Mouse (Mus musculus): ENCODE data around the gene Ntrk1. TPM values are rescaled to one million over a fixed set of nuclear protein-coding genes. Genes with fewer than 3 reads are reported as not detected.
A peak's percentile ranks its signal among the peaks of the same experiment; 100 is the strongest.

The Ntrk1 gene
- total and polyA plus RNA-seq, 2 experiments = 0.12 TPM; not detected in 1

DNA sequence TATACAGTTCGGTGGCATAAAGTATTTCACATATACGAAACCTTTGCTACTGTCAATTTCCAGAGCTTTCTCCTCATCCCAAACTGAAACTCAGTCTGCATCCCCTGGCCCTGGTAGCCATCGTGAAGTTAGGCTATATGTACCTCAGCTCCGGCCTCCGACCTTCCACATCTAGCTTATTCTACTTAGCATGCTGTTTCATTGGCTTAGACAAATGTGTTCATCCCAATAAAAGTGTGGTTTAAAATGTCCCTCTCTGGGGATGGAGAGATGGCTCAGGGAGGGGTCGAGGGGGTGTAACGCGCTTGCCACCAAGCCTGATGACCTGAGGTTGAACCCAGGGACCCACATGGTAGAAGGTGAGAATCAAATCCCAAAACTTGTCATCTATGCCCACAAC, 25.5 kb downstream of the Ntrk1 start:
- WGBS = 75% methylated on average over 8 of the region's 8 CpGs

DNA sequence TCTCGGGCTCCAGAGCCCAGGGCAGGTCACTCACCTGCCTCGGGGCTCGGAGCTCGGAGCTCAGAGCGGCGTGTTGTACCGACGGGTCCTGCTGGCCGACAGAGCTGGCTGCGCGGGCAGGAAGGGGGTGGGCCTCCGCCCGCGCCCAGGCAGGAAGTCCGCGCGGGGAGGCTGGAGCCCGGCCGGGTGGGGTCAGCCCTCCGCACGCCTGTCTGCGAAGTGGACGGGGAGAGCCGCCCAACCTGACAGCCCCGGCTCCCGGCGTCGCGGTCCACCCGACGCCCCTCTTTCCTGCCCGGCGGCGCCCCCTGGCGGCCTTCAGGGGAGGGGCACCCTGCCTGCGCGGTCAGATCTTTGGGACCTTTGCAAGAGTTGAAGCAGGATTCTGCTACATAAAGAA, 26.1 kb downstream of the Ntrk1 start:
- WGBS = 2% methylated on average over 37 of the region's 37 CpGs
- no peaks in the 10 kb centered on the region for H3K36me3 ChIP-seq (ENCODE audit: control insufficient read depth, insufficient read depth, low read length)
- no peaks in the 10 kb centered on the region for H3K27me3 ChIP-seq (ENCODE audit: control insufficient read depth, insufficient read depth, low read length)
- TF ChIP-seq POLR2A (IDR thresholded peaks at IDR 0.05; ENCODE audit: extremely low read depth, insufficient read depth, low read length) (peak; percentile 55), CTCF (IDR thresholded peaks at IDR 0.05; ENCODE audit: low read depth, low read length) (peak; percentile 82)
- peak overlapping the region; percentile 64 for H3K4me3 ChIP-seq (ENCODE audit: insufficient read depth, low read depth, low read length)
- H3K79me2 ChIP-seq (ENCODE audit: control insufficient read depth, insufficient read depth, low read length) = 0 out of 2 replicates have a peak, but pooled peaks cover 4% of the 10 kb centered on the region
- H3K4me1 ChIP-seq (ENCODE audit: control insufficient read depth, insufficient read depth, low read length) = peaks cover 4% of the 10 kb centered on the region
- no peak for DNase-seq (ENCODE audit: extremely low read depth, low read depth, low spot score)
- H3K27ac ChIP-seq (replicated peaks; ENCODE audit: insufficient read depth, low read depth, low read length) = peak overlapping the region; percentile 81
- peak overlapping the region; percentile 67 for H3K9ac ChIP-seq (ENCODE audit: low read depth, low read length)

More for the DNA sequence above, 25.5 kb downstream of the Ntrk1 start:
- Histone ChIP-seq H3K36me3 (ENCODE audit: control insufficient read depth, insufficient read depth, low read length) (no peaks in the 10 kb centered on the region), H3K4me3 (ENCODE audit: insufficient read depth, low read depth, low read length) (no peak overlapping the region), H3K79me2 (ENCODE audit: control insufficient read depth, insufficient read depth, low read length) (0 out of 2 replicates have a peak, but pooled peaks cover 4% of the 10 kb centered on the region), H3K4me1 (ENCODE audit: control insufficient read depth, insufficient read depth, low read length) (peaks cover 4% of the 10 kb centered on the region), H3K27me3 (ENCODE audit: control insufficient read depth, insufficient read depth, low read length) (no peaks in the 10 kb centered on the region), H3K9ac (ENCODE audit: low read depth, low read length) (no peak overlapping the region), H3K27ac (replicated peaks; ENCODE audit: insufficient read depth, low read depth, low read length) (no peak overlapping the region)
- TF ChIP-seq POLR2A (IDR thresholded peaks at IDR 0.05; ENCODE audit: extremely low read depth, insufficient read depth, low read length) = no peak
- TF ChIP-seq CTCF (IDR thresholded peaks at IDR 0.05; ENCODE audit: low read depth, low read length) = no peak
- DNase-seq (ENCODE audit: extremely low read depth, low read depth, low spot score) = no peak

DNA sequence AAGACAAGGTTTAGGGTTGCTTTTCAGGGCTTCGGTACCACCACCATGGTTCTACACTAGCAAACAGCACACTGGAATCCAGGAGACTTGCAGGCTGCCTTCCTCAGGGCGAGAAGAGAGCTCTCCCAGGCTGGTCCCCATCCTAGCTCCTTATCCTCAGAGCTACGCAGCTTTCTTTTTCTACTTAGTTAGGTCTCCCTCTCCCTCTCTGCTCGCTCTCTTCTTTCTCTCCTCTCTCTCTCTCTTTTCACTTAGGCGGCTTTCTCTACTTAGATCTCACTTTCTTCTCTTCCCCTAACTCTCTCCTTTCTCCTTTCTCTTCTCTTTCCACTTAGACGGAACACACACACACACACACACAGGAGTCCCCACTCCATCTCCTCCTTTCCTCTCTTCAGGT, 26.5 kb downstream of the Ntrk1 start:
- 70% methylated on average over 6 of the region's 6 CpGs for WGBS
- TF ChIP-seq CTCF (IDR thresholded peaks at IDR 0.05; ENCODE audit: low read depth, low read length) (no peak), POLR2A (IDR thresholded peaks at IDR 0.05; ENCODE audit: extremely low read depth, insufficient read depth, low read length) (no peak)
- Histone ChIP-seq H3K9ac (ENCODE audit: low read depth, low read length) (peak overlapping the region; percentile 67), H3K4me3 (ENCODE audit: insufficient read depth, low read depth, low read length) (peak overlapping the region; percentile 64), H3K4me1 (ENCODE audit: control insufficient read depth, insufficient read depth, low read length) (peaks cover 4% of the 10 kb centered on the region), H3K27me3 (ENCODE audit: control insufficient read depth, insufficient read depth, low read length) (no peaks in the 10 kb centered on the region), H3K79me2 (ENCODE audit: control insufficient read depth, insufficient read depth, low read length) (0 out of 2 replicates have a peak, but pooled peaks cover 4% of the 10 kb centered on the region), H3K27ac (replicated peaks; ENCODE audit: insufficient read depth, low read depth, low read length) (peak overlapping the region; percentile 81), H3K36me3 (ENCODE audit: control insufficient read depth, insufficient read depth, low read length) (no peaks in the 10 kb centered on the region)
- DNase-seq (ENCODE audit: extremely low read depth, low read depth, low spot score) = no peak

DNA sequence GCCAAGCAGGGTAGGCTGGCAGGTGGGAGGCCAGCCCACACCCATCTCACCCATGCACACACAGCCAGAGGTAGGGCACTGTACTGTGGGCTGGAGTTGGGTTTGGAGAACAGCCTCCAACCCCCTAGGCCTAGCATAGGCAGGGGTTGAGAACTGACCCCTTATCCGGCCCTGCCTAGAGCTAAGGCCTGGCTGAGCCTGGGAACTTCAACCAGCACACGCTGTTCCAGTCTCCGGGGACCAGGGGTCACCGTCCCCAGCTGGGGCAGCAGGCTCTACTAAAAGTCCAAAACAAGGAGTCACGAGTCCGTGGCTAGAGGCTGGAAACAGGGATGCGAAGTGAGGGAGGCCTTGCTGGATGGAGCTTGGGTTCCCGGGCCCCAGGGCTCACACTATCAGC, 27.2 kb downstream of the Ntrk1 start:
- peak overlapping the region; percentile 64 for H3K4me3 ChIP-seq (ENCODE audit: insufficient read depth, low read depth, low read length)
- H3K9ac ChIP-seq (ENCODE audit: low read depth, low read length) = peak overlapping the region; percentile 47
- H3K27me3 ChIP-seq (ENCODE audit: control insufficient read depth, insufficient read depth, low read length) = no peaks in the 10 kb centered on the region
- no peak for TF ChIP-seq POLR2A (IDR thresholded peaks at IDR 0.05; ENCODE audit: extremely low read depth, insufficient read depth, low read length)
- no peak for TF ChIP-seq CTCF (IDR thresholded peaks at IDR 0.05; ENCODE audit: low read depth, low read length)
- H3K27ac ChIP-seq (replicated peaks; ENCODE audit: insufficient read depth, low read depth, low read length) = peak overlapping the region; percentile 81
- no peaks in the 10 kb centered on the region for H3K36me3 ChIP-seq (ENCODE audit: control insufficient read depth, insufficient read depth, low read length)
- H3K4me1 ChIP-seq (ENCODE audit: control insufficient read depth, insufficient read depth, low read length) = peaks cover 4% of the 10 kb centered on the region
- 0 out of 2 replicates have a peak, but pooled peaks cover 4% of the 10 kb centered on the region for H3K79me2 ChIP-seq (ENCODE audit: control insufficient read depth, insufficient read depth, low read length)
- peak; percentile 24 for DNase-seq (ENCODE audit: extremely low read depth, low read depth, low spot score)
- 73% methylated on average over 8 of the region's 8 CpGs for WGBS

DNA sequence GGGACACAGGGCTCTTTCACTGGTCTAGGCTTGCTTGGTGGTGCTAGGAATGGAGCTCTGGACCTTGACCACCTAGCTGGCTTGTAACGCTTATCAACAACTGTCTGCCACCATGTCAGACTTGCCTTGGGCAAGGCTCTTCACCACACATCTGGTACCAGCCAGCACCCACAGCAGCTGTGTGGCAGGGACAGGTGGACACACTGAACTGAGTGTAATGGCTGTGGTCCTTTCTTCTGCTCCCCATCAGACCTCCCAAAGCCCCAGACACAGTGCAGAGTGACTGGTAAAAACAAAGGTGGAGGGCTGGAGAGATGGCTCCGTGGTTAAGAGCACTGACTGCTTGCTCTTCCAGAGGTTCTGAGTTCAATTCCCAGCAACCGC, 28.7 kb downstream of the Ntrk1 start:
- H3K79me2 ChIP-seq (ENCODE audit: control insufficient read depth, insufficient read depth, low read length) = 0 out of 2 replicates have a peak, but pooled peaks cover 4% of the 10 kb centered on the region
- peak overlapping the region; percentile 46; the same call in 1 of the 2 replicates for H3K27ac ChIP-seq (replicated peaks; ENCODE audit: insufficient read depth, low read depth, low read length)
- H3K4me3 ChIP-seq (ENCODE audit: insufficient read depth, low read depth, low read length) = no peak overlapping the region
- peaks cover 4% of the 10 kb centered on the region for H3K4me1 ChIP-seq (ENCODE audit: control insufficient read depth, insufficient read depth, low read length)
- no peaks in the 10 kb centered on the region for H3K27me3 ChIP-seq (ENCODE audit: control insufficient read depth, insufficient read depth, low read length)
- no peaks in the 10 kb centered on the region for H3K36me3 ChIP-seq (ENCODE audit: control insufficient read depth, insufficient read depth, low read length)
- H3K9ac ChIP-seq (ENCODE audit: low read depth, low read length) = peak overlapping the region; percentile 14; the same call in 1 of the 2 replicates
- no peak for DNase-seq (ENCODE audit: extremely low read depth, low read depth, low spot score)
- 73% methylated on average over 3 of the region's 3 CpGs for WGBS
- TF ChIP-seq POLR2A (IDR thresholded peaks at IDR 0.05; ENCODE audit: extremely low read depth, insufficient read depth, low read length) (no peak), CTCF (IDR thresholded peaks at IDR 0.05; ENCODE audit: low read depth, low read length) (no peak)

DNA sequence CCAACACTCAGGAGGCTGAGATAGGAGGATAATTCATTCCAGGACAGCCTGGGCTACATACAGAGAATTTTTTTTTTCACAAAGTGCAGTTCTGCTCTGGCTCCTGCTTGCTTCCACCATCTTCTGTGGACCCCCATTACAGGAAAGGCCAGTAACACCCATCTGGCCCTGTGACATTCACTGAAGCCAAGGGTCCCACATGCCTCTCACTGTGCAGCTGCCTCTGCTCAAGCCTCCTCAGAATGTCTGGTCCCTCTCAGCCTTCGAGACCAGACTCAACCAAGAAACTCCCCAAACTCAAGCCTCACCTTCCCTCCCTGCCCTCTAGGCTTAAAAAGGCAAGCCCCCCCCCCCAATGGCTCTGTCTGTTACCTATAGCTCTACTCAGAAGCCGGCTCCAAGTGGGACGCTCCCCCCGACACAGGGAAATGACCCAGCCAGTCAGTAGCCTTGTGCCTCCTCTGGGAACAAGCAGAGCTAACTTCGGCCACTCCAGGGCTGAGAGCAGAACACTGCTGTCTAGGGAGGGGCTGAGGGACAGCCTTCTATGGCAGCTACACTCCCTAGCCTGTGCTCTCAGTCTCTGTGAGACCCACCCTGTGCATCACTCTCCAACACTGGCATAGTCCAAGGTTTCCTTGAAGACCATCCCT, 29.2 kb downstream of the Ntrk1 start:
- TF ChIP-seq CTCF (IDR thresholded peaks at IDR 0.05; ENCODE audit: low read depth, low read length) (no peak), POLR2A (IDR thresholded peaks at IDR 0.05; ENCODE audit: extremely low read depth, insufficient read depth, low read length) (no peak)
- no peak for DNase-seq (ENCODE audit: extremely low read depth, low read depth, low spot score)
- Histone ChIP-seq H3K79me2 (ENCODE audit: control insufficient read depth, insufficient read depth, low read length) (0 out of 2 replicates have a peak, but pooled peaks cover 4% of the 10 kb centered on the region), H3K9ac (ENCODE audit: low read depth, low read length) (peak overlapping the region; percentile 14), H3K27me3 (ENCODE audit: control insufficient read depth, insufficient read depth, low read length) (no peaks in the 10 kb centered on the region), H3K27ac (replicated peaks; ENCODE audit: insufficient read depth, low read depth, low read length) (peak overlapping the region; percentile 46), H3K4me1 (ENCODE audit: control insufficient read depth, insufficient read depth, low read length) (peaks cover under 1% of the 10 kb centered on the region; the same call in 1 of the 2 replicates), H3K4me3 (ENCODE audit: insufficient read depth, low read depth, low read length) (no peak overlapping the region), H3K36me3 (ENCODE audit: control insufficient read depth, insufficient read depth, low read length) (no peaks in the 10 kb centered on the region)
- WGBS = 64% methylated on average over 5 of the region's 5 CpGs
